Mouse (Mus musculus) kidney, adult 2 months (tissue): ENCODE data around the gene Cacng2. TPM values are rescaled to one million over a fixed set of nuclear protein-coding genes. Genes with fewer than 3 reads are reported as not detected.

Experiments used
- DNase-seq: peaks from one replicate; pipeline ENCODE4 v3.0.0; 2021
- H3K27ac ChIP-seq: fragments of 200-500 bp; 2 replicates; pipeline ENCODE4 v1.5.1; 2012; ENCODE audit warnings: low read depth, low read length, control low read depth, inconsistent platforms; ENCODE audit not compliant: insufficient read depth
- H3K27me3 ChIP-seq: fragments of 200-500 bp; replicated peaks from 2 replicates; pipeline ENCODE4 v1.6.1; 2012; ENCODE audit warnings: mild to moderate bottlenecking, moderate library complexity, low read length, inconsistent platforms; ENCODE audit not compliant: control insufficient read depth, insufficient read depth
- H3K36me3 ChIP-seq: fragments of 200-500 bp; 2 replicates; pipeline ENCODE4 v1.6.1; 2012; ENCODE audit warnings: mild to moderate bottlenecking, moderate library complexity, low read length, inconsistent platforms; ENCODE audit not compliant: control insufficient read depth, insufficient read depth
- H3K4me1 ChIP-seq: fragments of 200-500 bp; 2 replicates; pipeline ENCODE4 v1.6.1; 2011; ENCODE audit warnings: low read length; ENCODE audit not compliant: control insufficient read depth, insufficient read depth
- H3K4me3 ChIP-seq: fragments of 200-500 bp; 2 replicates; pipeline ENCODE4 v1.5.1; 2011; ENCODE audit warnings: mild to moderate bottlenecking, low read depth, low read length, control low read depth; ENCODE audit not compliant: insufficient read depth
- CTCF ChIP-seq: fragments of 200-500 bp; conservative IDR thresholded peaks from 2 replicates; pipeline ENCODE4 v1.5.1; 2011; ENCODE audit warnings: low read depth, mild to moderate bottlenecking, control low read depth, low read length, moderate library complexity, mixed read lengths; ENCODE audit not compliant: insufficient read depth, insufficient read length
- POLR2A ChIP-seq: fragments of 200-500 bp; IDR thresholded peaks from one replicate; pipeline ENCODE4 v1.6.1; 2011; ENCODE audit warnings: low read depth, low read length, control low read depth
- WGBS: fragments of 180-500 bp; shearing (Covaris S2); methylation state at CpG from one replicate; pipeline ENCODE4 v1.1.7; 2018; 5-methylcytosine and 5-hydroxymethylcytosine counted together
- polyA plus RNA-seq: library from polyadenylated mRNA; depleted of rRNA; stranded (reverse); fragments of >200 nt; gene quantifications from 2 replicates; pipeline ENCODE4 v1.2.3, GENCODE M21; 2012; rRNA removed

Cacng2 gene
- polyA plus RNA-seq, result 0.02 TPM in 1 of 2 replicates, not detected in the other

GRCm38 (mm10) chr15:78119704-78120103 lies at the start of gene Cacng2:
TSS of gene Cacng2 (minus strand) at chr15:78120028.
- H3K27ac ChIP-seq, result no peak within 1 kb of the TSS
- H3K4me3 ChIP-seq, result no peak within 1 kb of the TSS
- peak; percentile 97 for DNase-seq
- WGBS, result under 1% methylated on average over 42 of the region's 42 CpGs
- no peaks in the 10 kb centered on the region for H3K4me1 ChIP-seq
- H3K36me3 ChIP-seq, result no peaks in the 10 kb centered on the region
- no peaks in the 10 kb centered on the region for H3K27me3 ChIP-seq
- TF ChIP-seq POLR2A, result no peak
- no peak for TF ChIP-seq CTCF

GRCm38 (mm10) chr15:78169566-78169965 lies 49.7 kb upstream of the Cacng2 start:
- 84% methylated on average over 11 of the region's 11 CpGs for WGBS
- TF ChIP-seq POLR2A, result no peak
- no peak for TF ChIP-seq CTCF
- Histone ChIP-seq H3K4me1 (peaks cover under 1% of the 10 kb centered on the region; the same call in 1 of the 2 replicates), H3K27ac (no peak overlapping the region), H3K36me3 (no peaks in the 10 kb centered on the region), H3K27me3 (no peaks in the 10 kb centered on the region), H3K4me3 (no peak overlapping the region)
- no peak for DNase-seq

GRCm38 (mm10) chr15:78165292-78165691 lies 45.5 kb upstream of the Cacng2 start:
- no peaks in the 10 kb centered on the region for H3K36me3 ChIP-seq
- TF ChIP-seq POLR2A (no peak), CTCF (no peak)
- no peak overlapping the region for H3K4me3 ChIP-seq
- H3K27me3 ChIP-seq, result no peaks in the 10 kb centered on the region
- 84% methylated on average over 4 of the region's 4 CpGs for WGBS
- H3K4me1 ChIP-seq, result no peaks in the 10 kb centered on the region
- no peak overlapping the region for H3K27ac ChIP-seq
- DNase-seq, result no peak

- Histone ChIP-seq H3K36me3 (no peaks in the 10 kb centered on the region), H3K27me3 (no peaks in the 10 kb centered on the region), H3K4me3 (no peak overlapping the region), H3K4me1 (no peaks in the 10 kb centered on the region), H3K27ac (no peak overlapping the region)
- 91% methylated on average over 11 of the region's 11 CpGs for WGBS
- TF ChIP-seq POLR2A (no peak), CTCF (no peak)
- DNase-seq, result no peak
Measured at GRCm38 (mm10) chr15:78164466-78164865, 44.6 kb upstream of the Cacng2 start.

- TF ChIP-seq CTCF (no peak), POLR2A (no peak)
- Histone ChIP-seq H3K27me3 (no peaks in the 10 kb centered on the region), H3K4me3 (no peak overlapping the region), H3K27ac (no peak overlapping the region), H3K36me3 (no peaks in the 10 kb centered on the region), H3K4me1 (no peaks in the 10 kb centered on the region)
- DNase-seq, result no peak
- 66% methylated on average over 9 of the region's 9 CpGs for WGBS
Measured at GRCm38 (mm10) chr15:78161946-78162345, 42.1 kb upstream of the Cacng2 start.

GRCm38 (mm10) chr15:78158335-78158734 lies 38.5 kb upstream of the Cacng2 start:
- Histone ChIP-seq H3K27me3 (no peaks in the 10 kb centered on the region), H3K4me3 (no peak overlapping the region), H3K4me1 (no peaks in the 10 kb centered on the region), H3K27ac (no peak overlapping the region), H3K36me3 (no peaks in the 10 kb centered on the region)
- no peak for DNase-seq
- 76% methylated on average over 5 of the region's 5 CpGs for WGBS
- TF ChIP-seq CTCF (no peak), POLR2A (no peak)

GRCm38 (mm10) chr15:78157824-78158223 lies 38.0 kb upstream of the Cacng2 start:
- WGBS, result 71% methylated on average over 4 of the region's 4 CpGs
- no peak overlapping the region for H3K4me3 ChIP-seq
- no peaks in the 10 kb centered on the region for H3K36me3 ChIP-seq
- no peak for TF ChIP-seq CTCF
- TF ChIP-seq POLR2A, result no peak
- H3K27ac ChIP-seq, result no peak overlapping the region
- H3K27me3 ChIP-seq, result no peaks in the 10 kb centered on the region
- no peak for DNase-seq
- H3K4me1 ChIP-seq, result no peaks in the 10 kb centered on the region

- DNase-seq, result no peak
- Histone ChIP-seq H3K27me3 (no peaks in the 10 kb centered on the region), H3K27ac (no peak overlapping the region), H3K4me1 (no peaks in the 10 kb centered on the region), H3K4me3 (no peak overlapping the region), H3K36me3 (no peaks in the 10 kb centered on the region)
- 85% methylated on average over 8 of the region's 8 CpGs for WGBS
- no peak for TF ChIP-seq CTCF
- no peak for TF ChIP-seq POLR2A
Measured at GRCm38 (mm10) chr15:78157330-78157729, 37.5 kb upstream of the Cacng2 start.
